Mouse (Mus musculus) adrenal gland, postnatal 36 days (tissue): Measurements from ENCODE around the gene Aox2. TPM values are rescaled to one million over a fixed set of nuclear protein-coding genes. Genes with fewer than 3 reads are reported as not detected.

Experiments used
- DNase-seq, 2 experiments: peaks; one replicate each; pipeline ENCODE4 v3.0.0; 2021; ENCODE audit warnings: mixed read lengths in 1 of 2
- total RNA-seq, 2 experiments: library from RNA; stranded (reverse); gene quantifications; 2 replicates each; pipeline ENCODE4 v1.2.3; 2021

Gene Aox2
- total RNA-seq, 2 experiments from 2014 or later: 0.30 to 0.86 TPM

- no peak for DNase-seq
Observed at GRCm38 (mm10) chr1:58401396-58401795, 123.3 kb downstream of the Aox2 start.

DNA sequence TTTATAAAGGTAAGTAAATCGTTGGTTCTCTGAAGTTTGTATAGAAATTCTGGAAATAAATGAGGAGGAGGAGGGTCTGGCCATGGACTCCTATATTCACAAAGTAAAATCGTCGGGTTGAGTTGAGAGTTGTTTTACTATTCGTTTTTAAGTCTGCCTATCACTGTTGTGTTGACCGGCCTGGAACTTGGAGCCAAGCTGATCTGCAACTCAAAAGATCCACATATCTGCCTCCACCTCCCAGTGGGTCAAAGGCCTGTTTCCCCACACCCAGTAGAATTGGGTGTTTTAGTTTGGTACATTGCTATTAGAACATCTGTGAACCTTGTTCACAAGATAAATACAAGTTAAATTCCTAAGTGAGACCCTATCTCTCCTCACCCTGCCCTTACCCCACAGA lies 125.6 kb downstream of the Aox2 start:
- no peak for DNase-seq

GRCm38 (mm10) chr1:58407321-58407720 lies 129.2 kb downstream of the Aox2 start:
- DNase-seq: no peak

GRCm38 (mm10) chr1:58408141-58408540 lies 130.0 kb downstream of the Aox2 start:
- no peak for DNase-seq

- DNase-seq: no peak
Observed at GRCm38 (mm10) chr1:58409553-58410197, 131.5 kb downstream of the Aox2 start.

DNA sequence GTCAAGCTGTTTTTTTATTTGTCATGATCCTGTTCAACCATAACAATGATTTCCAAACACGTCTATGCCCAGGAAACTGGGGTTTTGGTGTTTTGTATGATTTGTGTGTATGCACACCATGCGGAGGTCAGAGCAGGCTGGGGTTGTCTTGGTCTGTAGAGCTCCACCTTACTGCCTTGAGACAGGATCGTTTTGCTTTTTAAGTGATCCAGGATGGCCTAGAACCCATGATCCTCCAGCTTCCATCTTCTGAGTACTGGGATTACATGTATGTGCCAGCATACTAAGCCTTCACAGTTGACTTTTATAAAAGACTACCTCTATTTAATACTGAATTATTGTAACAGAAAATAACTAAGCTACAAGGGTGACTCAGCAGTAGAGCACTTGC lies 132.1 kb downstream of the Aox2 start:
- DNase-seq: no peak

DNA sequence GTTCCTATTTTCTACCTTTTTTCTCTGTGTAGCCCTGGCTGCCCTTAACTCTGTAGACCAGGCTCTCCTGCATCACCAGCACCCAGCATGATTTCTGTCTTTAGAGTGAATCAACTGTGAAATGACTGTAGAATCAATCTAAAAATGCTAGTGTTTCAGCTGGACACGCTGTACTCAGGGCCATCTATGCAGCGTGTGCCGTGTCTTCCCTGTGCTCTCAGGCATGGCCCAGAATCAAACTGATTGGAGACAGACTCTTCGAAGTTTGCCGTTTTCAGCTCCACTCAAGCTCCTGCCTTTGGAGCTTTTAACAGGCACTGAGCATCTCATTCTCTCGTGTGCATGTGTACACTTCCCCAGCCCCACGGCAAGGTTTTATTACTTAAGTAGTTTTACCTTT lies 132.7 kb downstream of the Aox2 start:
- no peak for DNase-seq

- DNase-seq: no peak
Observed at GRCm38 (mm10) chr1:58415442-58415841, 137.3 kb downstream of the Aox2 start.

DNA sequence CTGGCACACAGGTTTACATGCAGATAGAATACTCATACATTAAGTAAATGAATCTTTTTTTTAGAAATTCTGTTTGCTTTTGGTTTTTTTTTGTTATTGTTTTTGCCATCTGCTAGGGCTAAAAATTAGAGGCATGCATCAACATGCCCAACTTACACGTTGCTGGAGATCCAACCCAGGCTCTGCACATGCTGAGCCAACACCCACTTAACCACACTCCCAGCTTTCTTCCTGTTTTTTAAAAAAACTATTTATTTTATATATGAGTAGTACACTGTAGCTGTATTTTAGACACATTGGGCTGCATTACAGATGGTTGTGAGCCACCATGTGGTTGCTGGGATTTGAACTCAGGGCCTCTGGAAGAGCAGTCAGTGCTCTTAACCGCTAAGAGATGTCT lies 137.9 kb downstream of the Aox2 start:
- DNase-seq: no peak

- no peak for DNase-seq
Observed at GRCm38 (mm10) chr1:58420032-58420431, 141.9 kb downstream of the Aox2 start.

DNA sequence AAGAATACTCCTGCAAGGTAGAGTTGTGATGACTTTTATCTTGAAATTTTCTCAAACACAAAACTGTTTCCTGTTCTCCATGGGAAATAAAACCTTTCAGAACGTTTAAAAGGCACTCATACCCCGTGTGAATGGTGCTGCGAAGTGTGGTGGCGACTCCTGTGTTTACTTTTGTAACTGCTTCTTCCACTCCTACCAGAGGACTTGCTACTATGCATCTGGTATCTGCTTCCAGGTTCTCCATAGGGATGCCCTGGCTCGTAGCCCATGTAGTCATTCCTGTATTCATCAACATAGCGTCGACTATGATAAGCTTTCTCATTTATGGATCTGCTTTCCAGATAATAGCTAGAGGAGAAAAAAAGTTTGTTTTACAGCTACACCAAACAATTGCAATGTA lies 142.8 kb downstream of the Aox2 start:
- peak in 1 of 2 experiments; percentile 25 for DNase-seq

GRCm38 (mm10) chr1:58422879-58423278 lies 144.8 kb downstream of the Aox2 start:
- DNase-seq: peak in 1 of 2 experiments; percentile 31

DNA sequence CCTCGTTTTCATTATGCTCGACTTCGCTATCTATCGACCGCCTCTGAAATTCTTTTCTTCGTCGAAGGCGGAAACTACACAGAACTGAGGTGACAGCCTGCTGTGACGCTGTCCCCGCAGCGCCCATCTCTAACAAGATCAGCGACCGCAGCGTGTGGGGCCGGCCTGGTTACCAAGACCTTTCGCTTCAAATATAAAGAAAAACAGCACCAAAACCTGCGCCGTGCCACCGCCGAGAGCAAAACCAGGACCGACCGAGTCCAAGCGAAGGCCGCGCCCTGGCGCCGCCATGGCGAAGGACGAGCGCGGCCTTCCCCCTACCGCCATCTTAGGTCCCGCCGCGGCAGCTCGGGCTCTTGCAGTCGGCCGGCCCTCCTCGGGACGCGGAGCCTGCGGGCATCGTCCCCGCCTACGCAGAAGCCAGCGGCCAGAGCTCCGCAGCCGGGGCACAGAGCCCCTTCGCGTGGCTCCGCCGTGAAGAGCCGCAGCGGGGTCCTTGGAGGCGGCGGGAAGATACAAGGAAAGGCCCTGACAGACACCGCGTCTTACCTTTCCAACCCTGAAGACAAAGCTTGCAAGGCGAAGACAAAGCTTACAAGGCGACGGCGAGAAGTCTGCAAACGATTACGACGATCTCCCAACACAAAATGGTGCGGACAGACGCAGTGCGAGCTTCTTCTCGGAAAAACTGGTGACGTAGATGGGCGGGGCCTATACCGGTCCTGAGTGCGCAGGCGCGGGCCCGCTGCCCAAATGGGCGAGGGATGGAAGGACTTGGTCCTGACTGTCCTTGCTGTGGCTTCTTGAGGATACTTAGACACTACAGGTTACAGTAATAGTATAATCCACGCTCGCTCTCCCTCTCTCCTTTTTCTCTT lies 145.5 kb downstream of the Aox2 start, which contains the start of gene Clk1:
TSS of gene Clk1 (minus strand) at position 696 of the 878 bp plus-strand sequence.
- DNase-seq: peak; percentile 97 to 98

- DNase-seq: no peak
Observed at GRCm38 (mm10) chr1:58424551-58424950, 146.4 kb downstream of the Aox2 start.

Other genes with a start within 250 kb of the Aox2 start
- 10 to 100 TPM; 26.6 to 47.2 TPM for gene Aox1, start 248.4 kb upstream of the Aox2 start, total RNA-seq
- 1 to 10 TPM; 4.1 to 4.7 TPM for gene Aox3, start 165.2 kb upstream of the Aox2 start, total RNA-seq
- gene Aox4, start 67.9 kb upstream of the Aox2 start, total RNA-seq: under 1 TPM in 1 of 2 experiments, not detected in 1; 0.07 TPM
- gene Bzw1, start 114.6 kb downstream of the Aox2 start, total RNA-seq: 100 to 1,000 TPM; 149 to 239 TPM
- 100 to 1,000 TPM; 168 to 179 TPM for gene Clk1, start 145.7 kb downstream of the Aox2 start, total RNA-seq
- gene Nif3l1, start 166.8 kb downstream of the Aox2 start, total RNA-seq: 10 to 100 TPM; 18.8 to 19.5 TPM
- gene Ppil3, start 167.2 kb downstream of the Aox2 start, total RNA-seq: 10 to 100 TPM; 31.8 to 37.0 TPM
- 10 to 100 TPM; 23.9 to 24.3 TPM for gene Orc2, start 226.8 kb downstream of the Aox2 start, total RNA-seq